20 mouse cellular contexts compared by ENCODE assay signal in genomic region chr14:57971986-57972525, GRCm38 (mm10). TPM values are rescaled to one million over a fixed set of nuclear protein-coding genes. Genes with fewer than 3 reads are reported as not detected.
A peak's percentile ranks its signal among the peaks of the same experiment; 100 is the strongest.
DNase-seq lines count a peak whose midpoint lies in the region; ATAC-seq and TF ChIP-seq lines count a peak whose summit lies in the region.
"Had no signal": no experiment of that assay in that cellular context is flagged by ENCODE, and none has a peak within 500 bp of the region (broad histone marks: within the 10 kb centered on the region; RNA-seq: fewer than 3 reads in every experiment).

No protein-coding gene starts in this region.

- peak; percentile 7 for DNase-seq in lung, postnatal 10 days
- no peak for DNase-seq in lung, postnatal 14 days
- peak; percentile 38 to 51 for DNase-seq in CD8-positive naive resting alpha-beta T cell, adult 2 months (ENCODE audit: low read depth in 2 of 2, low spot score in 2 of 2)
- peak; percentile 6 for DNase-seq in adipocyte (ENCODE audit: low spot score)
- peak; percentile 40 for DNase-seq in thymus, postnatal 25 days
- DNase-seq in left cerebral cortex, adult 2 months (ENCODE audit: extremely low spot score in 1 of 2, low spot score in 2 of 2): no peak
- DNase-seq in testis, postnatal 10 days (ENCODE audit: low spot score): no peak
- DNase-seq: adrenal gland, postnatal 14 days; cerebellum, adult 9-11 months; forebrain, postnatal 0 days; kidney, adult 18-20 months; kidney, postnatal 25 days; lung, embryonic 14.5 days; right cerebral cortex, postnatal 14 days; spleen, adult 18-20 months had no signal

- H3K4me1 ChIP-seq in hindbrain, embryonic 12.5 days: no peaks in the 10 kb centered on the region

- ATAC-seq in hindbrain, embryonic 12.5 days (ENCODE audit: low FRiP score): no peak
- ATAC-seq: forebrain, postnatal 0 days; midbrain, embryonic 16.5 days had no signal

- no peaks in the 10 kb centered on the region for H3K9me3 ChIP-seq in hindbrain, embryonic 12.5 days (replicated peaks)
- H3K9me3 ChIP-seq: embryonic facial prominence, embryonic 13.5 days; neural tube, embryonic 15.5 days had no signal

- TF ChIP-seq CTCF in left cerebral cortex, adult 2 months (IDR thresholded peaks at IDR 0.05): no peak

- no peak overlapping the region for H3K4me3 ChIP-seq in left cerebral cortex, adult 2 months
- H3K4me3 ChIP-seq in hindbrain, embryonic 12.5 days: no peak overlapping the region
- H3K4me3 ChIP-seq: embryonic facial prominence, embryonic 13.5 days; neural tube, embryonic 15.5 days had no signal

- no peaks in the 10 kb centered on the region for H3K27me3 ChIP-seq in hindbrain, embryonic 12.5 days
- H3K27me3 ChIP-seq: embryonic facial prominence, embryonic 13.5 days; neural tube, embryonic 15.5 days had no signal

- 69% methylated on average over 12 of the region's 12 CpGs for WGBS in hindbrain, embryonic 12.5 days

- H3K9ac ChIP-seq in hindbrain, embryonic 12.5 days: no peak overlapping the region
- H3K9ac ChIP-seq: embryonic facial prominence, embryonic 13.5 days; forebrain, postnatal 0 days; lung, embryonic 14.5 days; neural tube, embryonic 15.5 days had no signal

- no peak overlapping the region for H3K4me2 ChIP-seq in hindbrain, embryonic 12.5 days (replicated peaks)
- H3K4me2 ChIP-seq: embryonic facial prominence, embryonic 13.5 days; liver, embryonic 11.5 days; lung, embryonic 14.5 days; neural tube, embryonic 15.5 days had no signal

- no peak overlapping the region for H3K27ac ChIP-seq in left cerebral cortex, adult 2 months
- H3K27ac ChIP-seq in hindbrain, embryonic 12.5 days: no peak overlapping the region
- H3K27ac ChIP-seq: embryonic facial prominence, embryonic 13.5 days; neural tube, embryonic 15.5 days had no signal

- 0 out of 2 replicates have a peak, but pooled peaks cover 5% of the 10 kb centered on the region for H3K36me3 ChIP-seq in hindbrain, embryonic 12.5 days

- intact Hi-C loops in left cerebral cortex, adult 2 months (cut with DNase I): no loop called here

RNA-seq across cellular contexts. Expression of gene Micu2, which starts 27.0 kb away (rescaled TPM):
- 10 to 100 TPM; 25.6 to 26.0 TPM for total RNA-seq in left cerebral cortex, adult 2 months (2021)
- 73.1 and 84.1 TPM in 2 replicates for polyA plus RNA-seq in hindbrain, embryonic 12.5 days (2016; fragmentation: Nextera tagmentation; extraction: Ambion mirVana)

Comparison
In these comparisons a context has a peak if more than half of its experiments do, and no peak if none do; other contexts are left out.
1. DNase-seq: peak in lung, postnatal 10 days (single experiment), CD8-positive naive resting alpha-beta T cell, adult 2 months (2 of 2), adipocyte (single experiment) and thymus, postnatal 25 days (single experiment); none in lung, postnatal 14 days (single experiment), left cerebral cortex, adult 2 months (0 of 2) and testis, postnatal 10 days (single experiment).